Mouse (Mus musculus) embryo, embryonic 11 days (tissue): ENCODE data around the gene Gm572.

Experiments used
- DNase-seq: peaks from one replicate; pipeline ENCODE4 v3.0.0-alpha.2; 2015

Gm572 gene

GRCm38 (mm10) chr4:148643291-148644156, at the start of gene Gm572:
TSS of gene Gm572 (plus strand) at chr4:148643317.
- DNase-seq: no peak

GRCm38 (mm10) chr4:148593996-148594395, 49.1 kb upstream of the Gm572 start:
- no peak for DNase-seq

GRCm38 (mm10) chr4:148595916-148596315, 47.2 kb upstream of the Gm572 start:
- DNase-seq: no peak

GRCm38 (mm10) chr4:148596731-148597130, 46.4 kb upstream of the Gm572 start:
- DNase-seq: no peak

GRCm38 (mm10) chr4:148598826-148599225, 44.3 kb upstream of the Gm572 start:
- DNase-seq: no peak

GRCm38 (mm10) chr4:148600316-148600715, 42.8 kb upstream of the Gm572 start:
- DNase-seq: no peak

- no peak for DNase-seq
Observed at GRCm38 (mm10) chr4:148601871-148602270, 41.2 kb upstream of the Gm572 start.

- DNase-seq: no peak
Observed at GRCm38 (mm10) chr4:148602357-148603120, 40.6 kb upstream of the Gm572 start, which contains the start of gene Masp2. TSS of gene Masp2 (plus strand) at chr4:148602554.

- no peak for DNase-seq
Observed at GRCm38 (mm10) chr4:148603376-148604139, 39.6 kb upstream of the Gm572 start.

GRCm38 (mm10) chr4:148604141-148604540, 39.0 kb upstream of the Gm572 start:
- no peak for DNase-seq

GRCm38 (mm10) chr4:148604541-148605165, 38.5 kb upstream of the Gm572 start:
- DNase-seq: peak; percentile 77

- DNase-seq: peak; percentile 62
Observed at GRCm38 (mm10) chr4:148607758-148608157, 35.4 kb upstream of the Gm572 start.

- no peak for DNase-seq
Observed at GRCm38 (mm10) chr4:148609805-148610204, 33.3 kb upstream of the Gm572 start.

GRCm38 (mm10) chr4:148610631-148611364, 32.3 kb upstream of the Gm572 start:
- DNase-seq: no peak

GRCm38 (mm10) chr4:148612557-148612956, 30.6 kb upstream of the Gm572 start:
- DNase-seq: no peak

GRCm38 (mm10) chr4:148613738-148614137, 29.4 kb upstream of the Gm572 start:
- no peak for DNase-seq

GRCm38 (mm10) chr4:148619805-148620204, 23.3 kb upstream of the Gm572 start:
- no peak for DNase-seq

GRCm38 (mm10) chr4:148620718-148621117, 22.4 kb upstream of the Gm572 start:
- no peak for DNase-seq

GRCm38 (mm10) chr4:148622485-148622884, 20.6 kb upstream of the Gm572 start:
- DNase-seq: no peak

- DNase-seq: no peak
Observed at GRCm38 (mm10) chr4:148623609-148624008, 19.5 kb upstream of the Gm572 start.

GRCm38 (mm10) chr4:148625010-148625409, 18.1 kb upstream of the Gm572 start:
- DNase-seq: no peak
